Mouse (Mus musculus): ENCODE results near the gene Rdh14. TPM values are rescaled to one million over a fixed set of nuclear protein-coding genes. Genes with fewer than 3 reads are reported as not detected.
A peak's percentile ranks its signal among the peaks of the same experiment; 100 is the strongest.

Gene Rdh14
- total RNA-seq (2021): 10 to 100 TPM; 42.1 to 45.3 TPM
- long read RNA-seq, experiment 1, transcript Rdh14-201 (2 exons, 1,480 nt): major isoform, 67 of 69 reads
- long read RNA-seq, experiment 1, partial matches to known transcripts: 0 of 69 reads
- long read RNA-seq, experiment 1, other reads (novel, unspliced or antisense): 2 of 69 reads
- long read RNA-seq, experiment 2, transcript Rdh14-201 (2 exons, 1,480 nt): major isoform, 68 of 75 reads
- long read RNA-seq, experiment 2, partial matches to known transcripts: 6 of 75 reads
- long read RNA-seq, experiment 2, other reads (novel, unspliced or antisense): 1 of 75 reads

- peak; percentile 97 for DNase-seq (ENCODE audit: low spot score)
Measured at GRCm38 (mm10) chr12:10390671-10391441, at the start of gene Rdh14. Rdh14 (plus strand) TSS chr12:10390772.

DNA sequence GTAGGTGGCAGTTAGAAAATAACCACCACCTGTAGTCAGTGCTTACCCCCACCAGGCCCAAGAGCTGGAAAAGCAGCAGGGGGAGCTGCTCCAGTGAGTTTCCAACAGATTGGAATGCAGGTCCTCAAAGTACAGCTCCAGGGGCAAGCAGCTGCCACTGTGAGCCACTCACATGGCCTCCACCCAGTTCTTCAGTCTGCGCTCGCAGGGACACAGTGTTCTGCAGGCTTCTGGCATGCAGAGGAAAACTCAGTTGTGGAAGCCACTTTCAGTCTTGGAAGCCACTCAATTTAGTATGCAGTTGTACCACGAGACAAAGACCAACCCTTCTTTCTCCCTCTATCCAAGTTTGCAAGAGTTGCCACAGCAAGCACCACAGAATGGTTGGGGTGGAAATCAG, 39.9 kb upstream of the Rdh14 start:
- peak; percentile 6 for DNase-seq (ENCODE audit: low spot score)

DNA sequence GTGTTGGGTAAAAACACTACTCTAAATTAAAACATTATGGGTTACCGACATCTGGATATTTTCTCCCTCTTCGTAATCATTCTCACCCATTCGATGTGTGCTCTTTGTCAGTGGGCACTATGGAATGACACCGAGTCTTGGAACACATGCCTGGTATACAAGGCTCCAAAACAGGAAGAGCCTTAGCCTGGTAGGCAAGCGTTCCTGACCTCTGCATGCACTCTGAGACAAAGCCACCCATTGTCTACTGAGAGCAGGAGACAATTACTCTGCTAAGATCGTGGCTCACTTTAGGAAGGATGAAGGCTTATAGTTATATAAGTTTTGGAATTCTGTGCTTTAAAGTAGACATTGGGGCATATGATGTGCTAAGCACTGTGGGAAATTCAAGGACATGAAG, 32.8 kb upstream of the Rdh14 start:
- no peak for DNase-seq (ENCODE audit: low spot score)

DNA sequence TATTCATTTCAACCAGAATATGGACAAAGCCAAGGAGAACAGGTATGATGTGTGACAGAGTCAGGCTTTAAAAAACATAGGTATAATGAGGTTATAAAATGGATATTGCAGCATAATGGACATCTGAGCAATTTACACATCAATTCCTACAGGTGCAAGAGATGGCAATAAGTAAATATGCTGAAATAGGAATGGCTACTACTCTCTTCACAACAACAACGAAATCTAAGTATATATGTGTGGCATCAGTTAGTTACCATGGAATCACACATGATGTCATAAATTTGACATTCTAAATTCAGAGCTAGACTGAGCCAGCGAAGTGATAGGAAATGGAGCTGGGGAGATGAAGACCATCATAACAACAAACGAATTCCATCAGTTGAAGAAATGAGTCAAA, 20.9 kb upstream of the Rdh14 start, which contains the start of gene Nt5c1b:
Gene Nt5c1b (plus strand): TSS at position 301 of the 400 bp plus-strand sequence.
- DNase-seq (ENCODE audit: low spot score): no peak

- no peak for DNase-seq (ENCODE audit: low spot score)
Measured at GRCm38 (mm10) chr12:10400788-10401187, 10.2 kb downstream of the Rdh14 start.

DNA sequence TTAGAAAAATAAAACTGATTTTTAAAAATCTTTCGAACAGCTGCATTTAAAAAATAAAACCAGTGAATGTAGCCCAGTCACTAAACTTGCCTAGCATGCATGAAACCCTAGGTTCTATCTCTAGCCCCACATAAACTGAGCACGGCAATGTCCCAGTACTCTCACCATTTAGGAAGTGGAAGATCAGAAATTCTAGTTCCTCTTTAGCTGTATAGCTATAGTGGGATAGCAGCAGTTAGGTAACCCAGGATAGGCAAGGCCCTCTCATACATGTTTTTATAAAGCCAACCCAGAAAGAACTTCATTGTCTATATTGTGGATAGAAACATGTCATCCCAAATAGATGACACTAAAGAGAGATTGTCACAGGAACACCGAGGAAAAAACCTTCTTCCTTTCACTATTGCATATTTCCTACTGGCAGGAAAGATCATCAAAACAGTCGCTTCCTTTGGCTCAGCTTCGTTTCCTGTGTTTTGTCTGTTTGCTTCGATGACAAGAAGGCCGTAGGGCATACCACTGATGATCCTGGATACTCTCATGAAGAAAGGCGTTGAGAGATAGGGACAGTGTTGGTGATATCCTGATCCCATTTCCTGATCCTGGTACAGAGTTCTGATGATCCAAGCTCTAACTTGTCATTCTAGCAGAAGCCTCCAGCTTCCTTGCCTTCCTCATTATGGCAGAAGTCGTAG, 12.0 kb downstream of the Rdh14 start:
- DNase-seq (ENCODE audit: low spot score): no peak

- DNase-seq (ENCODE audit: low spot score): no peak
Measured at GRCm38 (mm10) chr12:10410511-10411179, 20.1 kb downstream of the Rdh14 start.

GRCm38 (mm10) chr12:10411453-10411852, 20.9 kb downstream of the Rdh14 start:
- DNase-seq (ENCODE audit: low spot score): no peak

DNA sequence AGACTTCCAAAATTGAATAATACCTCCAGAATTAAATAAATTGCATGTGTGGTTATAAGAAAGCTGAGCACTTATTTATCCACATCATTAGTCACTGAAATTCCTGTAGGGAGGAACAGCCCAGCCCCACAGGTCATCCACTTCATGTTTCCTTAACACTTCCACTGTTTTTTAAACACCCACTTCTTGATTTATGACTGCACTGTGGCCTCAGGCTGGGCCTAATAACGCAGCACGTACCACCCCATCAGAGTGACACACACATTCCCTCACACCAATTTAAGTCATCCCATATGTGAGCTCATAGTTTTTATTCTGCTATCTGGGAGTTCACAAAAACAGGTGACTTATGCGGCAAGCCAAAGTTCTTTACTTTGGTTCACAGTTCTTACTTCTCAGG, 31.8 kb downstream of the Rdh14 start:
- DNase-seq (ENCODE audit: low spot score): no peak

- no peak for DNase-seq (ENCODE audit: low spot score)
Measured at GRCm38 (mm10) chr12:10425982-10426863, 35.7 kb downstream of the Rdh14 start.

DNA sequence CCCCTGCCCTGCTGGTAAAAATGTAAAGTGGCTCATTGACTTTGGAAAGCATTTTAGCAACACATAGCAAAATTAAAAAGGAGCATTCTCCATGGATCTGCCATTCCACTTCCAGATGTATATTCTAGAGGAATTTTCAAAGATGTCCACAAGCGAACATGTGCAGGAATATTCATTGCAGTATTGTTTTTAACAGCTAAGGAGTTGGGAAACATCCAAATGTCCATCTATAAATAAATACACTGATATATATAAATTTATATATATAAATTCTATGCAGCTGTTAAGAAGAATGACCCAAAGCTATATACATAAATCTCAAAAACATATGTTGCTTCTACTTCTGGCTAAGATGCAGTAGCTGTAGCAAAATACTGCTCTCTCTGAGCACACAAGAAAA, 40.4 kb downstream of the Rdh14 start:
- DNase-seq (ENCODE audit: low spot score): no peak

- peak; percentile 80 for DNase-seq (ENCODE audit: low spot score)
Measured at GRCm38 (mm10) chr12:10438054-10439001, 47.8 kb downstream of the Rdh14 start.

DNA sequence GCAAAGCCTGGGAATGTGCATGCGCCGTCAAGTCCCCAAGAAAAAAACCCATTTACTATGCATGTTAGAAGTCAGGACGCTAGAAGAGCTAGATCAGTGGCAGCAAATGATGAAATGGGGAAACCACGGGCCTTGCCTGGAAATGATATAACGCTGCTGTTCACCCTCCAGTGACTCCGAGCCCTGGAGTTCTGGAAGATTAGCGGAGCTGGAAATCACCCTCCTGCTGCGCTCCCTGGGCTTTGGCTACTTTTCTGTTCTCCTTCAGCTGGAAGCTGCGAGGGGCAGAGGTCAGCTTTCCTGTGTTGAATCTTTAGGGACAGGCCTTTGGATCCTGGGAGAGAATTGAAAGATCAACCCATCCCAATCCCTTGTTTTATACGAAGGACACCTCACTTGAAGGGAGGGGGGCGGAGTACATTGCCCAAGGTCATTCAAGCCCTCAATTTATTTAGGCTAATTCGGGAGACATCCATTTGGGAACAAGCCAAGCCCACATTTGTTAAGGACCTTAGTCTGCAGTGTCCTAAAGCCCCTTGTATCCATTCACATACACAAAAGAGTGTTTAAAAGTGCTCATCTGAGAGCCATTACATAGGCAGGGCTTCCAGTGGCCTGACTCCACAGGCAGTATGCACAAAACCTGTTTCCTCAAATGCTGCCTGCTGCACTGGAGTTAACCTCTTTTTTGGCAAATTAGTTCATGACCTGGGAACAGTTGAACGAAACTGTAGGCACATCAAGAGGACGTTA, 49.1 kb downstream of the Rdh14 start:
- DNase-seq (ENCODE audit: low spot score): no peak

Other genes starting within 250 kb of the Rdh14 start
- gene Nt5c1b, start 20.8 kb upstream of the Rdh14 start, total RNA-seq (2021): not detected